Mouse (Mus musculus) gastrocnemius, adult 2 months (tissue): ENCODE data around the gene Diras1. TPM values are rescaled to one million over a fixed set of nuclear protein-coding genes. Genes with fewer than 3 reads are reported as not detected.

Experiments used
- DNase-seq: peaks from one replicate; pipeline ENCODE4 v3.0.0; 2022
- H3K27ac ChIP-seq: fragments of 200-600 bp; 2 replicates; pipeline ENCODE4 v1.8.1; 2022; ENCODE audit warnings: mild to moderate bottlenecking
- H3K4me3 ChIP-seq: fragments of 200-600 bp; 2 replicates; pipeline ENCODE4 v1.8.1; 2022; ENCODE audit warnings: mild to moderate bottlenecking, moderate library complexity
- CTCF ChIP-seq: fragments of 200-600 bp; IDR thresholded peaks from 2 replicates; pipeline ENCODE4 v1.8.1; 2022; ENCODE audit warnings: antibody characterized with exemption, mild to moderate bottlenecking, moderate library complexity
- intact Hi-C: fragments of 180-260 bp; cut with DNase I; formaldehyde crosslinking; loops from one replicate; pipeline ENCODE4 v1.15.1; 2025
- total RNA-seq, 2 experiments: library from RNA; stranded (reverse); gene quantifications; 2 replicates each; pipeline ENCODE4 v1.2.3; 2021

Gene Diras1
- total RNA-seq, 2 experiments from 2014 or later: 0.08 TPM; not detected in 1

DNA sequence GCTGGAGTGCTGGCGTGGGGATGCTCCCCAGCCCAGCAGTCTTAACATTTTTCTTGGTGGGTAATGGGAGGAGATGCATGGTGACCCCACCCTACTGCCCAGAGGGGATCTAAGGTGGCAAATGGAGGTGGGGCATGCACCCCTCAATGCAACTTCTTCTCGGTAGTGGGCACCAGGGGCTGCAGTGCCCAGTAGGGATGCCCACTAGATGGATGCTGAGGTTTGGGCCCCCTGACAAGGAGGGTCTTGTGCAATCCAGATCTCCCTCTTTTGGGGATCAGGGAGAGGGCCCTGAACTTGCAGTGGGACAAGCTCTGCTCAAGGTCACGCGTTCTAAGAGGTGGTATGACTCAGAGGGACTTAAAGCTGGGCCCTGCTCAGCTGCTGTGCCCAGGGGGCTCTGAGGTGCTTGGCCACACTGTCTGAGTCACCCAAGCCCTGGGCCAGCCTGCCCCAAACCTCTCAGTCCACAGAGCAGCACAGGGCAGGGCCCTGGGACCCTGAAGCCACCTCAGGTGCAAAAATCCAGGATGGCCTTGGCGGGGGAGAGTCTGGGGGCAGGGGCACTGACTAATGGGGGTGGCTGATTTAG, 1.0 kb downstream of the Diras1 start:
- DNase-seq: no peak
- Histone ChIP-seq H3K4me3 (no peak overlapping the region), H3K27ac (no peak overlapping the region)
- intact Hi-C loops: no loop called here
- no peak for TF ChIP-seq CTCF

DNA sequence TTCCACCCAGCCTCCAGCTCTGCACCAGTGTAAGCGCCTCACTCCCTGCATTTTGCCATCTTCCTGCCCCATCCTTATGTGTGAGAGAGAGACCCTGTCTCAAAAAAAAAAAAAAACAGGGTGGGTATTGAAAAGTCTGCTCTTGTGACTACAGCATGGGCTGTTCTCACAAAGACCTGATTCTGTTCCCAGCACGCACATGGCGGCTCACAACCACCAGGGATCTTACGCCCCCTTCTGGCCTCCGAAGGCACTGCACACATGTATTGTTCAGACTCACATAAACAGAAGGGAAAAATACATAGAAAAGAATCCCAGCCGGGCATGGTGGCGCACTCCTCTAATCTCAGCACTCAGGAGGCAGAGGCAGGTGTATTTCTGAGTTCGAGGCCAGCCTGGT, 2.7 kb downstream of the Diras1 start:
- no peak for DNase-seq
- H3K4me3 ChIP-seq: no peak overlapping the region
- intact Hi-C loops: no loop called here
- H3K27ac ChIP-seq: no peak overlapping the region
- TF ChIP-seq CTCF: peak; percentile 20; the same call in 1 of the 2 replicates

DNA sequence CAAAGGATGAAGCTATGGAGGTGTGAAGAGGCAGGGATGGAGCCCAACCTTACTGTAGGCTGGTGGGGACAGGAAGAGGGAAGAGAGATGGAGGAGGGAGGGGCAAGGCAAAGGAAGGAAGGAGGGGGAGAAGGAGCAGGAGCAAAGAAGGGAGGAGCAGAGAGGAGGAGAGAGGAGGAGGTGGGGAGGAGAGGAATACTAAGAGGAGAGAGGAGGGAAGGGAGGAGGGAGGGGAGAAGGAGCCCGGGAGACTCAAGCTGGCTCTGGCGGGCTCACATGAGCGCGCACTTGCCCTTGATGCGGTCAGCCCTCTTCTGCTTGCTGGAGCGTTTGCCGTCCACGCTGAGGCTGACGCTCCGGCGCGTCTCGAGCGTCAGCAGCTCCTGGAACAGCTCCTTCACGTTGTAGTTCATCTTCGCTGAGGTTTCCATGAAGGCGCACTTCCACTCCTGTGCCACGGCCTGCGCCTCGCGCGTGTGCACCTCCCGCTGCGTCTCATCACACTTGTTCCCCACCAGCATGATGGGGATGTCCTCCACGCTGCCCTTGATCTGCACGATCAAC, 3.8 kb downstream of the Diras1 start:
- H3K4me3 ChIP-seq: peak overlapping the region; percentile 21; the same call in 1 of the 2 replicates
- TF ChIP-seq CTCF: no peak
- DNase-seq: no peak
- no peak overlapping the region for H3K27ac ChIP-seq
- intact Hi-C loops: no loop called here

DNA sequence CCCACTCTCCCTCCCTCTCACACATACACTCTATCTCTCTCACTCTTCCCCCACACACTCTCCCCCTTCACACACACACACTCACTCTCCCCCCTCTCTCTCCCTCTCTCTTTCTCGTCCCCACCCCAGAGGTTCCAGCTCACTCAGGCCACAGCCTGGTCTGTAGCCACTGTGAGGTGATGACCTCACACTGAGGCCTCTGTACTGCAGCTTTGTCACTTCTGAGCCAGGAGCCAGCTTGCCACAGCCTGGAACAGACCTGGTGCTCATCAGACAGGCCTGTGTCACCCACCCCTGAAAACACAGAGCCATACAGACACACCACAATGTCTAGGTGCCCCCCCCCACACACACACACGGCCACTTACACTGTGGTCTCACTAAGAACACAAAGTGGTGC, 5.3 kb downstream of the Diras1 start:
- H3K4me3 ChIP-seq: no peak overlapping the region
- no peak for TF ChIP-seq CTCF
- DNase-seq: no peak

GRCm38 (mm10) chr10:81019687-81020086, 5.8 kb downstream of the Diras1 start:
- intact Hi-C loops: no loop called here
- H3K4me3 ChIP-seq: no peak overlapping the region
- DNase-seq: no peak
- H3K27ac ChIP-seq: no peak overlapping the region
- no peak for TF ChIP-seq CTCF

More for the DNA sequence above, 5.3 kb downstream of the Diras1 start:
- no peak overlapping the region for H3K27ac ChIP-seq
- intact Hi-C loops: no loop called here

GRCm38 (mm10) chr10:81018326-81018725, 7.1 kb downstream of the Diras1 start:
- peak; percentile 67 for DNase-seq
- intact Hi-C loops: no loop called here
- no peak for TF ChIP-seq CTCF
- no peak overlapping the region for H3K4me3 ChIP-seq
- no peak overlapping the region for H3K27ac ChIP-seq

DNA sequence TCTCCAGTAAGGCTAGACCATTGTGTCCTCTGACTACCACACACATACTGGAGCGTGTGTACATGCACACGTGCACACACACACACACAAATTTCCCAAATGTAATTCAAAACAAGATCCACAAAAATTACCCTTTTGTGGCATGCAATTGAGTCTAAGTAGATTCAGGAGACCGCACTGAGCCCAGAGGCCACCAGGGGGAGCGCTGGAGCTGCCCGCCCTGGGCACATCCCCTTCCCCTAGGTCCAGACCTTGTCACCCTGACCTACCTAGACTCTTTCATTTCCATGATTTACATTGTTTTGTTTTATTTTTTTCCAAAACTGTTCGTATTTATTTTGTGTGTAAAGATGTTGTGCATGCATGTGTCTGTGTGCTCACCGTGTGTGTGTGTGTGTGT, 8.8 kb downstream of the Diras1 start:
- H3K4me3 ChIP-seq: no peak overlapping the region
- TF ChIP-seq CTCF: no peak; the same call in 1 of the 2 replicates
- no peak overlapping the region for H3K27ac ChIP-seq
- intact Hi-C loops: loop anchor here (1.0 to 2.0 kb wide), 3 partner anchors 20 to 66 kb away; partner anchors contain the start of gene Slc39a3
- DNase-seq: peak; percentile 79

DNA sequence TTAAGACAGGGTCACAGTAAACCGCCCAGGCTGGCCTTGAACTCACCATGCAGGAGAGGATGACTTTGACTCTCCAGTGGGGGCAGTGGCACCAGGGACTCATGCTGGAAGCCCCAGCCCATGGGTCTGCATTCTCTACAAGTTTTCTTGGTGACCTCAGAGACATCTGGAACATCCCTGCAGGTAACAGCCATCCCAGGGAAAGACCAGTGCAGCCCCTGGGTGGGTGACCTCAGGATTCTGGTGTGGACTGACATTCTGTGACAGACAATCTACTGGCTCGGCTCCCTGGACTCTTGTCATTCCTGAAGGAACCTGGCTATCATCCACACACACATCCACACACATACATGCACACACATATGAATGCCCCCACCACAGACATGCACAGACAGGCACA, 9.8 kb downstream of the Diras1 start:
- intact Hi-C loops: loop anchor here (1.0 to 2.0 kb wide), 3 partner anchors 21 to 67 kb away; partner anchors contain the start of gene Slc39a3
- TF ChIP-seq CTCF: no peak
- DNase-seq: no peak
- Histone ChIP-seq H3K4me3 (no peak overlapping the region), H3K27ac (no peak overlapping the region)

- intact Hi-C loops: no loop called here
- TF ChIP-seq CTCF: no peak
- peak within 1 kb of the TSS; percentile 71 for H3K4me3 ChIP-seq
Observed at GRCm38 (mm10) chr10:81014393-81015384, 10.8 kb downstream of the Diras1 start, which contains the start of gene Gng7. Gng7 (minus strand) TSS chr10:81014945.

DNA sequence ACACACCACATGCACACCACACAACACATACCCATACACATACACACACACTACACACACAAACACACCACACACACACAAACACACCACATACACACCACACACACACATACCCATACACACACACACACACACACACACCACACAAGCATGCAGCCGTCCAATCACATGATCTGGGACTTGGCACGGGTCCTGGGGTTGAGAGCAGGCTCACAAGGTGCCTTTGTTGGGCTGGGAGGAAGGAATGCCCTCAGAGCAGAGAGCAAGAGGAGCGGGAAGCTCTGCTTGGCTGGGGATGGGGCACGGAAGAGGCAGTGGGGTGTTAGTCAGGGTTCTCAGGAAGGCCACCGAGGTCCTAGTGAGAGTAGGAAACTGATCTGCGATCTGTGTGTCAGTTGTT, 14.6 kb downstream of the Diras1 start:
- intact Hi-C loops: no loop called here
- TF ChIP-seq CTCF: no peak
- DNase-seq: no peak
- Histone ChIP-seq H3K27ac (no peak overlapping the region), H3K4me3 (no peak overlapping the region)

More at GRCm38 (mm10) chr10:81014393-81015384, 10.8 kb downstream of the Diras1 start, which contains the start of gene Gng7:
- peak; percentile 98 for DNase-seq
- H3K27ac ChIP-seq: peak within 1 kb of the TSS; percentile 68

- intact Hi-C loops: no loop called here
- no peak for TF ChIP-seq CTCF
Observed at GRCm38 (mm10) chr10:81007240-81007639, 18.2 kb downstream of the Diras1 start.

GRCm38 (mm10) chr10:81006005-81006677, 19.3 kb downstream of the Diras1 start:
- DNase-seq: no peak
- intact Hi-C loops: no loop called here
- no peak overlapping the region for H3K27ac ChIP-seq
- no peak overlapping the region for H3K4me3 ChIP-seq
- no peak for TF ChIP-seq CTCF

More at GRCm38 (mm10) chr10:81007240-81007639, 18.2 kb downstream of the Diras1 start:
- no peak for DNase-seq
- Histone ChIP-seq H3K4me3 (no peak overlapping the region), H3K27ac (no peak overlapping the region)
